Mouse (Mus musculus): ENCODE results near the gene Agap1. TPM values are rescaled to one million over a fixed set of nuclear protein-coding genes. Genes with fewer than 3 reads are reported as not detected.

Gene Agap1
- polyA plus RNA-seq (2016; fragmentation: Nextera tagmentation; extraction: Ambion mirVana), result 23.1 and 23.4 TPM in 2 replicates

- peak within 1 kb of the TSS; percentile 90 for H3K27ac ChIP-seq
- no peaks in the 10 kb centered on the region for H3K27me3 ChIP-seq
- H3K4me1 ChIP-seq (replicated peaks), result peaks cover 22% of the 10 kb centered on the region
- peak; percentile 92 for ATAC-seq (ENCODE audit: insufficient number of reproducible peaks, insufficient read depth, low FRiP score, low TSS enrichment, low read depth)
- H3K9ac ChIP-seq (replicated peaks), result peak within 1 kb of the TSS; percentile 91
- WGBS, result under 1% methylated on average over 89 of the region's 118 CpGs
- peaks cover 11% of the 10 kb centered on the region for H3K9me3 ChIP-seq
- H3K4me2 ChIP-seq, result peak within 1 kb of the TSS; percentile 98
- peaks cover 9% of the 10 kb centered on the region for H3K36me3 ChIP-seq
- H3K4me3 ChIP-seq (replicated peaks), result peak within 1 kb of the TSS; percentile 91
Observed at GRCm38 (mm10) chr1:89454196-89455123, at the start of gene Agap1. Agap1 (plus strand) TSS chr1:89454806.

GRCm38 (mm10) chr1:89405991-89406390 is 48.6 kb upstream of the Agap1 start:
- no peak for ATAC-seq (ENCODE audit: insufficient number of reproducible peaks, insufficient read depth, low FRiP score, low TSS enrichment, low read depth)
- no peak overlapping the region for H3K27ac ChIP-seq
- H3K9ac ChIP-seq (replicated peaks), result no peak overlapping the region
- 84% methylated on average over 6 of the region's 6 CpGs for WGBS
- no peak overlapping the region for H3K4me2 ChIP-seq
- H3K9me3 ChIP-seq, result no peaks in the 10 kb centered on the region
- no peaks in the 10 kb centered on the region for H3K36me3 ChIP-seq
- no peak overlapping the region for H3K4me3 ChIP-seq (replicated peaks)
- H3K4me1 ChIP-seq (replicated peaks), result no peaks in the 10 kb centered on the region
- H3K27me3 ChIP-seq, result no peaks in the 10 kb centered on the region

- Histone ChIP-seq H3K4me1 (replicated peaks) (peaks cover under 1% of the 10 kb centered on the region), H3K27ac (no peak overlapping the region), H3K36me3 (no peaks in the 10 kb centered on the region), H3K4me2 (no peak overlapping the region), H3K4me3 (replicated peaks) (no peak overlapping the region), H3K27me3 (no peaks in the 10 kb centered on the region; the same call in 1 of the 2 replicates), H3K9me3 (no peaks in the 10 kb centered on the region), H3K9ac (replicated peaks) (no peak overlapping the region)
- ATAC-seq (ENCODE audit: insufficient number of reproducible peaks, insufficient read depth, low FRiP score, low TSS enrichment, low read depth), result no peak
- WGBS, result 84% methylated on average over 8 of the region's 8 CpGs
Observed at GRCm38 (mm10) chr1:89407986-89408385, 46.6 kb upstream of the Agap1 start.

- no peak for ATAC-seq (ENCODE audit: insufficient number of reproducible peaks, insufficient read depth, low FRiP score, low TSS enrichment, low read depth)
- Histone ChIP-seq H3K9me3 (no peaks in the 10 kb centered on the region), H3K4me2 (no peak overlapping the region), H3K36me3 (no peaks in the 10 kb centered on the region), H3K9ac (replicated peaks) (no peak overlapping the region), H3K4me1 (replicated peaks) (peaks cover 19% of the 10 kb centered on the region), H3K27ac (no peak overlapping the region), H3K4me3 (replicated peaks) (no peak overlapping the region), H3K27me3 (no peaks in the 10 kb centered on the region; the same call in 1 of the 2 replicates)
- 71% methylated on average over 2 of the region's 2 CpGs for whole genome bisulfite sequencing
Observed at GRCm38 (mm10) chr1:89413122-89413521, 41.5 kb upstream of the Agap1 start.

GRCm38 (mm10) chr1:89414563-89414962 is 40.0 kb upstream of the Agap1 start:
- H3K27me3 ChIP-seq, result no peaks in the 10 kb centered on the region; the same call in 1 of the 2 replicates
- no peak overlapping the region for H3K4me2 ChIP-seq
- ATAC-seq (ENCODE audit: insufficient number of reproducible peaks, insufficient read depth, low FRiP score, low TSS enrichment, low read depth), result no peak
- no peak overlapping the region for H3K9ac ChIP-seq (replicated peaks)
- no peaks in the 10 kb centered on the region for H3K9me3 ChIP-seq
- H3K4me3 ChIP-seq (replicated peaks), result no peak overlapping the region
- no peak overlapping the region for H3K27ac ChIP-seq
- no peaks in the 10 kb centered on the region for H3K36me3 ChIP-seq
- peaks cover 19% of the 10 kb centered on the region for H3K4me1 ChIP-seq (replicated peaks)
- 53% methylated on average over 9 of the region's 9 CpGs for WGBS

- no peak overlapping the region for H3K27ac ChIP-seq
- H3K4me2 ChIP-seq, result no peak overlapping the region
- H3K9me3 ChIP-seq, result no peaks in the 10 kb centered on the region
- H3K36me3 ChIP-seq, result no peaks in the 10 kb centered on the region
- 30% methylated on average over 5 of the region's 5 CpGs for WGBS
- H3K9ac ChIP-seq (replicated peaks), result no peak overlapping the region
- H3K27me3 ChIP-seq, result no peaks in the 10 kb centered on the region; the same call in 1 of the 2 replicates
- H3K4me1 ChIP-seq (replicated peaks), result peaks cover 19% of the 10 kb centered on the region
- H3K4me3 ChIP-seq (replicated peaks), result no peak overlapping the region
- no peak for ATAC-seq (ENCODE audit: insufficient number of reproducible peaks, insufficient read depth, low FRiP score, low TSS enrichment, low read depth)
Observed at GRCm38 (mm10) chr1:89416929-89417328, 37.7 kb upstream of the Agap1 start.

- Histone ChIP-seq H3K9me3 (no peaks in the 10 kb centered on the region), H3K4me3 (replicated peaks) (no peak overlapping the region), H3K27ac (no peak overlapping the region), H3K27me3 (no peaks in the 10 kb centered on the region), H3K9ac (replicated peaks) (no peak overlapping the region), H3K4me2 (no peak overlapping the region), H3K36me3 (no peaks in the 10 kb centered on the region), H3K4me1 (replicated peaks) (no peaks in the 10 kb centered on the region)
- ATAC-seq (ENCODE audit: insufficient number of reproducible peaks, insufficient read depth, low FRiP score, low TSS enrichment, low read depth), result no peak
- WGBS, result 86% methylated on average over 11 of the region's 11 CpGs
Observed at GRCm38 (mm10) chr1:89420642-89421041, 34.0 kb upstream of the Agap1 start.

GRCm38 (mm10) chr1:89421401-89421800 is 33.2 kb upstream of the Agap1 start:
- Histone ChIP-seq H3K36me3 (no peaks in the 10 kb centered on the region), H3K9me3 (no peaks in the 10 kb centered on the region), H3K4me2 (no peak overlapping the region), H3K27me3 (no peaks in the 10 kb centered on the region), H3K27ac (no peak overlapping the region), H3K4me3 (replicated peaks) (no peak overlapping the region), H3K4me1 (replicated peaks) (no peaks in the 10 kb centered on the region), H3K9ac (replicated peaks) (no peak overlapping the region)
- 77% methylated on average over 4 of the region's 4 CpGs for WGBS
- ATAC-seq (ENCODE audit: insufficient number of reproducible peaks, insufficient read depth, low FRiP score, low TSS enrichment, low read depth), result no peak

GRCm38 (mm10) chr1:89424563-89424962 is 30.0 kb upstream of the Agap1 start:
- Histone ChIP-seq H3K4me3 (replicated peaks) (no peak overlapping the region), H3K4me2 (no peak overlapping the region), H3K27ac (no peak overlapping the region), H3K36me3 (no peaks in the 10 kb centered on the region), H3K9me3 (0 out of 2 replicates have a peak, but pooled peaks cover 4% of the 10 kb centered on the region), H3K4me1 (replicated peaks) (no peaks in the 10 kb centered on the region), H3K27me3 (no peaks in the 10 kb centered on the region), H3K9ac (replicated peaks) (no peak overlapping the region)
- WGBS, result 89% methylated on average over 6 of the region's 6 CpGs
- ATAC-seq (ENCODE audit: insufficient number of reproducible peaks, insufficient read depth, low FRiP score, low TSS enrichment, low read depth), result no peak

GRCm38 (mm10) chr1:89426137-89426536 is 28.5 kb upstream of the Agap1 start:
- no peak overlapping the region for H3K27ac ChIP-seq
- H3K9ac ChIP-seq (replicated peaks), result no peak overlapping the region
- no peak overlapping the region for H3K4me3 ChIP-seq (replicated peaks)
- H3K4me1 ChIP-seq (replicated peaks), result no peaks in the 10 kb centered on the region
- no peak for ATAC-seq (ENCODE audit: insufficient number of reproducible peaks, insufficient read depth, low FRiP score, low TSS enrichment, low read depth)
- 69% methylated on average over 8 of the region's 8 CpGs for WGBS
- H3K27me3 ChIP-seq, result no peaks in the 10 kb centered on the region
- peaks cover 8% of the 10 kb centered on the region; the same call in 1 of the 2 replicates for H3K9me3 ChIP-seq
- no peaks in the 10 kb centered on the region for H3K36me3 ChIP-seq
- no peak overlapping the region for H3K4me2 ChIP-seq

- 84% methylated on average over 5 of the region's 5 CpGs for WGBS
- no peak for ATAC-seq (ENCODE audit: insufficient number of reproducible peaks, insufficient read depth, low FRiP score, low TSS enrichment, low read depth)
- no peaks in the 10 kb centered on the region for H3K4me1 ChIP-seq (replicated peaks)
- H3K36me3 ChIP-seq, result no peaks in the 10 kb centered on the region
- H3K27ac ChIP-seq, result no peak overlapping the region
- H3K27me3 ChIP-seq, result no peaks in the 10 kb centered on the region
- H3K9me3 ChIP-seq, result peaks cover 8% of the 10 kb centered on the region; the same call in 1 of the 2 replicates
- H3K9ac ChIP-seq (replicated peaks), result no peak overlapping the region
- no peak overlapping the region for H3K4me3 ChIP-seq (replicated peaks)
- no peak overlapping the region for H3K4me2 ChIP-seq
Observed at GRCm38 (mm10) chr1:89428671-89429070, 25.9 kb upstream of the Agap1 start.
